Mouse (Mus musculus): ENCODE results near the gene Slc25a21. TPM values are rescaled to one million over a fixed set of nuclear protein-coding genes. Genes with fewer than 3 reads are reported as not detected.

Slc25a21 gene
- polyA plus RNA-seq, 1 experiment from 2014 or later = 0.23 TPM

GRCm38 (mm10) chr12:57178818-57179217, 18.5 kb downstream of the Slc25a21 start:
- no peak overlapping the region for H3K27ac ChIP-seq
- no peaks in the 10 kb centered on the region for H3K4me1 ChIP-seq (replicated peaks)
- ATAC-seq = no peak
- H3K9me3 ChIP-seq = no peaks in the 10 kb centered on the region
- H3K4me2 ChIP-seq (replicated peaks) = no peak overlapping the region
- H3K36me3 ChIP-seq = no peaks in the 10 kb centered on the region
- H3K9ac ChIP-seq = no peak overlapping the region
- no peaks in the 10 kb centered on the region for H3K27me3 ChIP-seq (replicated peaks)
- no peak overlapping the region for H3K4me3 ChIP-seq (replicated peaks)

- no peaks in the 10 kb centered on the region for H3K4me1 ChIP-seq (replicated peaks)
- H3K4me3 ChIP-seq (replicated peaks) = no peak overlapping the region
- H3K9me3 ChIP-seq = no peaks in the 10 kb centered on the region
- H3K27ac ChIP-seq = no peak overlapping the region
- no peaks in the 10 kb centered on the region for H3K27me3 ChIP-seq (replicated peaks)
- ATAC-seq = no peak
- H3K36me3 ChIP-seq = no peaks in the 10 kb centered on the region
- WGBS = 67% methylated on average over 2 of the region's 2 CpGs
- H3K4me2 ChIP-seq (replicated peaks) = no peak overlapping the region
- H3K9ac ChIP-seq = no peak overlapping the region
Observed at GRCm38 (mm10) chr12:57163294-57163693, 34.0 kb downstream of the Slc25a21 start.

GRCm38 (mm10) chr12:57162840-57163239, 34.4 kb downstream of the Slc25a21 start:
- Histone ChIP-seq H3K27ac (no peak overlapping the region), H3K4me2 (replicated peaks) (no peak overlapping the region), H3K27me3 (replicated peaks) (no peaks in the 10 kb centered on the region), H3K9me3 (no peaks in the 10 kb centered on the region), H3K4me1 (replicated peaks) (no peaks in the 10 kb centered on the region), H3K36me3 (no peaks in the 10 kb centered on the region), H3K4me3 (replicated peaks) (no peak overlapping the region), H3K9ac (no peak overlapping the region)
- 48% methylated on average over 3 of the region's 3 CpGs for WGBS
- no peak for ATAC-seq

- no peaks in the 10 kb centered on the region for H3K27me3 ChIP-seq (replicated peaks)
Observed at GRCm38 (mm10) chr12:57159904-57160303, 37.4 kb downstream of the Slc25a21 start.

DNA sequence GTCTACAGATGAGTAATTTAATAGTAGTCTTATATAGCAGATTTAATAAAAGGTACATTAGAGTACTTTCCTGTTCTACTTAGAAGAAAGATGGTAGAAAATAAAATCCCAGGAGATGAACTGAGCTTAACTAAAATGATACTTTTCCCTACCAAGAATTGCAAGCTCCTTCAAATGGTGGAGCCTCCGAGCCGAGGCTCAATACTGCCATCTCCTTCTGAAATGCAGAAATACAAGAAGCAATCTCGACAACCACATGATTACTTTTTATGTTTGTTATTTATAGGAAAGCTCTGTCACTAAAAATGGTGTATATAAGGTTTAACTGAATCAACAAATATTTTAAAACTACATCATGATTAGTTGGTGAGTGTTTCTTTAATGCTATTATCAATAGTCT, 39.0 kb downstream of the Slc25a21 start:
- no peaks in the 10 kb centered on the region for H3K4me1 ChIP-seq (replicated peaks)
- H3K9ac ChIP-seq = no peak overlapping the region
- no peak overlapping the region for H3K4me3 ChIP-seq (replicated peaks)
- ATAC-seq = no peak
- H3K27ac ChIP-seq = no peak overlapping the region
- no peaks in the 10 kb centered on the region for H3K36me3 ChIP-seq
- WGBS = 59% methylated on average over 3 of the region's 3 CpGs
- H3K9me3 ChIP-seq = no peaks in the 10 kb centered on the region
- no peak overlapping the region for H3K4me2 ChIP-seq (replicated peaks)
- H3K27me3 ChIP-seq (replicated peaks) = no peaks in the 10 kb centered on the region

More at GRCm38 (mm10) chr12:57159904-57160303, 37.4 kb downstream of the Slc25a21 start:
- no peak for ATAC-seq
- Histone ChIP-seq H3K4me1 (replicated peaks) (no peaks in the 10 kb centered on the region), H3K27ac (no peak overlapping the region), H3K9ac (no peak overlapping the region), H3K9me3 (no peaks in the 10 kb centered on the region), H3K4me2 (replicated peaks) (no peak overlapping the region), H3K4me3 (replicated peaks) (no peak overlapping the region), H3K36me3 (no peaks in the 10 kb centered on the region)
- WGBS = 79% methylated on average over 6 of the region's 6 CpGs

DNA sequence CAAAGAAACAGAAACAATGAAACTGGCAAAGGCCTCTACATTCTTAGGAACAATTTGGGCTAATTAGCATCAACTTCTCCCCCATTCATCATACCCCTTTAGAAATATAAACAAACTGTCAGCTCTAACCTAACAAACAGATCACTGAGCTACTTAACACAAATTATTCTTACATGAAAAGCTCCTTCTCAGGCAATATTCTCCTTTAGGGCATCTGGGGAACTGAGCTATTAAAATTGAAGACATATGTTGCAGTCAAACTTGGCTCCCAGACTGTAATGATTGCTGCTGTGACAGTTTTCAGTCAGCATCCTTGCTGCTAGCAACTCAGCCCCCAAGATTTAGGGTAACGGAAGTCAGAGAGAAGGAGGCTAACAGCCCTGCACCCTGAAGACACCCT, 58.3 kb downstream of the Slc25a21 start:
- no peak overlapping the region for H3K9ac ChIP-seq
- WGBS = 83% methylated on average over 1 of the region's 1 CpGs
- H3K27me3 ChIP-seq (replicated peaks) = no peaks in the 10 kb centered on the region
- H3K36me3 ChIP-seq = no peaks in the 10 kb centered on the region
- H3K4me2 ChIP-seq (replicated peaks) = no peak overlapping the region
- no peaks in the 10 kb centered on the region for H3K9me3 ChIP-seq
- no peaks in the 10 kb centered on the region for H3K4me1 ChIP-seq (replicated peaks)
- H3K4me3 ChIP-seq (replicated peaks) = no peak overlapping the region
- no peak overlapping the region for H3K27ac ChIP-seq
- no peak for ATAC-seq

DNA sequence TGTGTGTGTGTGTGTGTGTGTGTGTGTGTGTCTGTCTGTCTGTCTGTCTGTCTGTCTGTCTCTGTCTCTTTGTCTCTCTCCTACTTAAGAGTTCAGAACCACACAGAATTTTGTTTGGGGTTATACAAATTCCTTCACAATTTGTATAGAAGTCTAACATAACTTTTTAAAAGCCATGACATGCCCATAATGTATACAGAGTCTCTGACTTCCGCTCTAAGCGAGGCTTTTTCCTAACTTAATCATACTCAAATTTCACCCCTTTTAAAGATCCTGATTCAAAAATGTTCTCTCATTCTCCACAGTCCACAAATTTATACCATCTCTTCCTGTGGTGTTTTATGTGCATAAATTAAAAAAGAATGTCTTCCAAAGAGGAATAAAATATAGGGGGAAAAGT, 59.5 kb downstream of the Slc25a21 start:
- Histone ChIP-seq H3K27ac (no peak overlapping the region), H3K4me2 (replicated peaks) (no peak overlapping the region), H3K9ac (no peak overlapping the region), H3K36me3 (no peaks in the 10 kb centered on the region), H3K9me3 (no peaks in the 10 kb centered on the region), H3K4me1 (replicated peaks) (no peaks in the 10 kb centered on the region), H3K27me3 (replicated peaks) (no peaks in the 10 kb centered on the region), H3K4me3 (replicated peaks) (no peak overlapping the region)
- 57% methylated on average over 2 of the region's 2 CpGs for WGBS
- ATAC-seq = no peak

DNA sequence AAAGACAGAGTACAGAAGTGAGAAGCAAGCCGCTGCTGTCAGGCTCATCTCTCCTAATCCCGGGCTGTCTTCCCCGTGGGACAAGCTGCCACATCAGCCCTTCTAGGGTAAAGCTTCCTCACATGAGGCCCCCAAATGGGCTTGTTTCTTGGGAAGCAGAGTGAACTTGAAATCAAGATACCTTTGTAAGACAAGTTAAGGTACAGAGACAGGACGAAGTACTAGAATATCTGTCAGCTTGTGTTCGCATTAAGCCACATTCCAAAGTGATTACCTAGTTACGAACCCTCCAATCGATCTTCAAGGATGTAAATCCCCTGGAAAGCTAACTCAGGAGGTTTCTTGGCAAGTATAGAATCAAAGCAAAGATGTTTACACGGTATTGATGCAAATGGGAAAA, 78.7 kb downstream of the Slc25a21 start:
- Histone ChIP-seq H3K36me3 (no peaks in the 10 kb centered on the region), H3K27ac (no peak overlapping the region), H3K9ac (no peak overlapping the region), H3K4me2 (replicated peaks) (no peak overlapping the region), H3K4me1 (replicated peaks) (no peaks in the 10 kb centered on the region), H3K4me3 (replicated peaks) (no peak overlapping the region), H3K9me3 (no peaks in the 10 kb centered on the region), H3K27me3 (replicated peaks) (no peaks in the 10 kb centered on the region)
- no peak for ATAC-seq
- WGBS = 43% methylated on average over 8 of the region's 8 CpGs

DNA sequence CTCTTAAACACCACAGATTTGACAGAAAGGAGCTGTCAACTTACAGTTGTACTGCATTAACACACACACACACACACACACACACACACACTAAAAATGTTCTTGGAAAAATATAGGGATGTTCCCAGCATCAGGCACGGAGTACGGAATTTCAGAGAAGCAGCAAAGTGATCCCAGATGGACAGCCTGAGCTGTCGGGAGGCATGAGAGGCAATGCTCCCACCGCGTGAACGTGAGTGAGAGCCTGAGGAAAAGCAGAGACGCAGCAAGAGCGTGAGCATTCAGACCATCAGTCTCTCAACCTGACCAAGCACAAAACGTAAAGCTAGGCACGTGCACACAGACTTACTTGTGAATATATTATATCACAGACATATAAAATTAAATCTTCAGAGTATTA, 81.8 kb downstream of the Slc25a21 start:
- no peak overlapping the region for H3K4me3 ChIP-seq (replicated peaks)
- H3K36me3 ChIP-seq = no peaks in the 10 kb centered on the region
- no peak for ATAC-seq
- H3K9ac ChIP-seq = no peak overlapping the region
- no peak overlapping the region for H3K4me2 ChIP-seq (replicated peaks)
- H3K27ac ChIP-seq = no peak overlapping the region
- no peaks in the 10 kb centered on the region for H3K9me3 ChIP-seq
- H3K27me3 ChIP-seq (replicated peaks) = no peaks in the 10 kb centered on the region
- WGBS = 81% methylated on average over 10 of the region's 10 CpGs
- no peaks in the 10 kb centered on the region for H3K4me1 ChIP-seq (replicated peaks)

- Histone ChIP-seq H3K36me3 (no peaks in the 10 kb centered on the region), H3K4me2 (replicated peaks) (no peak overlapping the region), H3K27ac (no peak overlapping the region), H3K27me3 (replicated peaks) (no peaks in the 10 kb centered on the region), H3K9ac (no peak overlapping the region), H3K9me3 (no peaks in the 10 kb centered on the region), H3K4me3 (replicated peaks) (no peak overlapping the region), H3K4me1 (replicated peaks) (no peaks in the 10 kb centered on the region)
- no peak for ATAC-seq
- 84% methylated on average over 4 of the region's 4 CpGs for WGBS
Observed at GRCm38 (mm10) chr12:57109363-57109762, 87.9 kb downstream of the Slc25a21 start.

DNA sequence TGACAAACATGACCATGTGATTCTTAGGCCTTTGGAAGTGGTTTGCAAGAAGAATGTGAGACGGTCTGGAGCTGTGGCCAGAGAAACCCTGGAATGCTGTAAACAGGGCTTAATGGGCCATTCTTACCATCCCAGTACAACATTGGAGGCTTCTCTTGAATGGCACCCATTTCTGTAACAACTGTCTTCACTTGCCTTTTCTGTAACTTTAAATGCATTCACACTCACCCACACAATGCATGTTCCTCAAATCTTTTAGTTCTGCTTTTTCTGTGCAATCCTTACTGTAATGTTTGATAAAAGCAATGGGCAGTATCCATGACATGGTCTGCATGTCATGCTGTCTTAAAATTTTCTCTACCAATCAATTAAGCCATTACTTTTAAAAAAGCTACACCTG, 95.0 kb downstream of the Slc25a21 start:
- Histone ChIP-seq H3K27ac (no peak overlapping the region), H3K27me3 (replicated peaks) (no peaks in the 10 kb centered on the region), H3K4me2 (replicated peaks) (no peak overlapping the region), H3K9ac (no peak overlapping the region), H3K36me3 (no peaks in the 10 kb centered on the region), H3K4me1 (replicated peaks) (no peaks in the 10 kb centered on the region), H3K4me3 (replicated peaks) (no peak overlapping the region), H3K9me3 (no peaks in the 10 kb centered on the region)
- WGBS = 83% methylated on average over 1 of the region's 1 CpGs
- ATAC-seq = no peak

GRCm38 (mm10) chr12:57100549-57100948, 96.7 kb downstream of the Slc25a21 start:
- no peak overlapping the region for H3K27ac ChIP-seq
- 87% methylated on average over 4 of the region's 4 CpGs for WGBS
- H3K4me1 ChIP-seq (replicated peaks) = no peaks in the 10 kb centered on the region
- H3K9ac ChIP-seq = no peak overlapping the region
- no peak overlapping the region for H3K4me2 ChIP-seq (replicated peaks)
- no peaks in the 10 kb centered on the region for H3K36me3 ChIP-seq
- no peak for ATAC-seq
- H3K4me3 ChIP-seq (replicated peaks) = no peak overlapping the region
- H3K9me3 ChIP-seq = no peaks in the 10 kb centered on the region
- H3K27me3 ChIP-seq (replicated peaks) = no peaks in the 10 kb centered on the region

DNA sequence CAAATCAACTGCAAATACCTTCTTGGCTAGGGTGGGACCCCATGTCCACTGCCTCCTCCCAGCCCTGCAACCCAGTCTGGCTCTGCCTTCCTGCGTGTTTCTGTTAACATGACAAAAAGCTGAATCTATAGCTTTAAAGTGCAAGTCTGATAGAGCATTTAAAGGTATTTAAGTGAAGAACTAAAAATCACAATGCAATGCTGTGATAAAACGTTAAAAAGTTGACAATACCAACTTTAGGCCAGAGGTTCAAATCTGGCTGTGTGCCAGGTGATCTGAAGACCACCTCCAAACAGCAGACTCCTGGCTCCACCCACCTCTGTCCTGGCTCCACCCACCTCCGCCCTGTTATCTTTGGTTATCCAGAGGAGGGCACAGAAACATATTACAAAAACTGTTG, 98.2 kb downstream of the Slc25a21 start:
- whole genome bisulfite sequencing = 58% methylated on average over 3 of the region's 3 CpGs

DNA sequence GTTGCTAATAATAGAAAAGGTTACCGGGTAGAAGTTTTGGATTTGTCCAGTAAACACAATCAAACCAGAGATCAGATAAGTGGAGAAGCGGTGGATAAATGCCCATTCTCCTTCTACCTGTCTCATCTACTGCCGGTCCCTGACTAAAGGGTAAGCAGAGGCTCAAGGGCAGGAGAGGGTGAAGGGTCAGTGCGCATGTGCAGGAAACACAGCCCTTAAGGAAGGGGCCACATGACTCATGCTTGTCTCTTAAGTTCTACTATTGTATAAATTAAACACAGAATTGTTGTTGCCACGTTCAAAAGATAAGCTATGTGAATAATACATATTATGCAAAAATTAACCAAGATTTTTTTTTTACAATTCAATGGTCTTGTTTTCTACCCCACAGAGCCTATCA, 98.9 kb downstream of the Slc25a21 start:
- Histone ChIP-seq H3K4me2 (replicated peaks) (no peak overlapping the region), H3K27ac (no peak overlapping the region), H3K4me1 (replicated peaks) (no peaks in the 10 kb centered on the region), H3K9ac (no peak overlapping the region), H3K36me3 (no peaks in the 10 kb centered on the region), H3K9me3 (no peaks in the 10 kb centered on the region), H3K4me3 (replicated peaks) (no peak overlapping the region), H3K27me3 (replicated peaks) (no peaks in the 10 kb centered on the region)
- no peak for ATAC-seq
- WGBS = 75% methylated on average over 5 of the region's 5 CpGs

More for the DNA sequence above, 98.2 kb downstream of the Slc25a21 start:
- no peak overlapping the region for H3K9ac ChIP-seq
- H3K27ac ChIP-seq = no peak overlapping the region
- no peaks in the 10 kb centered on the region for H3K9me3 ChIP-seq
- no peak for ATAC-seq
- H3K27me3 ChIP-seq (replicated peaks) = no peaks in the 10 kb centered on the region
- H3K4me1 ChIP-seq (replicated peaks) = no peaks in the 10 kb centered on the region
- no peak overlapping the region for H3K4me3 ChIP-seq (replicated peaks)
- H3K4me2 ChIP-seq (replicated peaks) = no peak overlapping the region
- no peaks in the 10 kb centered on the region for H3K36me3 ChIP-seq
